Mouse (Mus musculus): ENCODE results near the gene C5ar2. TPM values are rescaled to one million over a fixed set of nuclear protein-coding genes. Genes with fewer than 3 reads are reported as not detected.
A peak's percentile ranks its signal among the peaks of the same experiment; 100 is the strongest.
"Not testable (repeated sequence)": the region's sequence is repeated elsewhere in the genome, so short reads cannot be mapped to it uniquely, and the experiment has no call there.

The C5ar2 gene
- polyA plus RNA-seq, 2 experiments from 2014 or later: 0.15 TPM; not detected in 1

- ATAC-seq: not testable (repeated sequence)
Observed at GRCm38 (mm10) chr7:16255963-16256362, 12.0 kb upstream of the C5ar2 start.

DNA sequence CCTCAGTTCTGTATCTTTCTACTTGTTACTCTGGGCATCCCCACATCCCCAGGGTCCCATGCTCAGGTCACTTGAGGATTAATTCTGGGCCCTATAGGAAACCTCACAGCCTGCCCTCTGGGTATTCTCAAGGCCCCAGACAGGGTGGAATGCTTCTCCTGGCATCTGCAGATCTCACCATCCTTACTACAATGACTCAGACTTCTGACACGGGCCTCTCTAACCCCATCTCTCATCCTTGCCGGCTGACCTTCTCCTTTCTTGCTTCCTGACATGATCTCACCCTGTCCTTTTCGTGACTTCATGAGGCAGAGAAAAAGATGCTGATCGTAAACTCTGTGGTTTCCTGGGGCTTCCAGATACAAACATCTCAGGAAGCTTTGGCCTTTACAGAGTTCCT, 10.2 kb upstream of the C5ar2 start:
- no peak for ATAC-seq

- no peak for ATAC-seq
Observed at GRCm38 (mm10) chr7:16250687-16251086, 6.7 kb upstream of the C5ar2 start.

GRCm38 (mm10) chr7:16245958-16246357, 2.0 kb upstream of the C5ar2 start:
- no peak for ATAC-seq

- ATAC-seq: no peak
Observed at GRCm38 (mm10) chr7:16242198-16242597, 1.8 kb downstream of the C5ar2 start.

DNA sequence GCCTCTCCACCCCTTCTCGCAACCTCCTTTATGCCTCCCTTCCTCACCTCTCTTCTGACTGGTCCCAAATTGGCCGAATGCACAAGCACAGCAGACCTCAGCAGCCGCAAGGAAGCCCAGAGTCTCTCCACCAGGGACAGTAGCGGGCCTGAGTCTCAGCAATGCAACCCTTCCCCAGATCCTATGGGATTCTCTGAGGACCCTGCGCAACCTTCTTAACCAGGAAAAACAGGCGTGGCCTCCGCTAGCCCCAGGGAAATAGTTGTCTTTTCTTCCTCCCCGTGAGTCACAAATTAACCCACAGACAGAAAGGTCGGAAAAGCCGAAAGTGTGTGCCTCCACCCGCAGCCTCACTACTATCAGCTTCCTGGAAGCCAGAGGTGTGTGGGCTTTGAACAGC, 2.2 kb downstream of the C5ar2 start:
- ATAC-seq: no peak

GRCm38 (mm10) chr7:16240978-16241303, 3.0 kb downstream of the C5ar2 start:
- no peak for ATAC-seq

DNA sequence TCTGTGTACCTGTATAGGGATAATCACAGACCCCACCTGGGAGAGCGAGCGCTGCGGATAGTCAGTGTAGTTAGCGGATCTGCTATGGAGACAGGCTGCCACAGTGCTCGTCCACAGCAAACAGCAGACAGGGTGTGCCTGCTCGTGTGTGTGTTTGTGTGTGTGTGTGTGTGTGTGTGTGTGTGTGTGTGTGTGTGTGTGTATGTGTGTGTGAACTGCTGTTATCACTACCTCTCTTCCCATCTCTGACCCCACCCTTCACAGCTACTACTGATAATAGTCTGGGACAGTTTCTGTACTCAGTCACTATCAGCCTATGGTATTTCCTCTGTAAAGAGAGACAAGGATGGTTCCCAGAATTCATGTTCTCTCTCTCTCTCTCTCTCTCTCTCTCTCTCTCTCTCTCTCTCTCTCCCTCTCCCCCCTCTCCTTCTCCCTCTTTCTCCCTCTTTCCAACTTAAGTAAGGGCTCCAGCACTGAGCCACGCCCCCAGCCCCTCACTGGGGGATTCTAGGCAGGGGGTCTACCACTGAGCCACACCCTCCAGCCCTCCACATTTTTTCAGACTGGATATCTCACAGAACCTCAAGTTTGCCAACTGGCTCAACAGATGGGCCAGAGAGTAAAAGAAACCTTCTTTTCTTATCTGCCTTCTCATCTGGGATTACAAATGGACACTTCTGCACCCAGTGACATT, 3.5 kb downstream of the C5ar2 start:
- ATAC-seq: no peak

- no peak for ATAC-seq
Observed at GRCm38 (mm10) chr7:16239554-16239997, 4.4 kb downstream of the C5ar2 start.

- no peak for ATAC-seq
Observed at GRCm38 (mm10) chr7:16229869-16230268, 14.1 kb downstream of the C5ar2 start.

- peak; percentile 91 for ATAC-seq
Observed at GRCm38 (mm10) chr7:16221582-16222272, 22.2 kb downstream of the C5ar2 start, which contains the start of gene Dhx34. Gene Dhx34, minus strand, starts transcription at chr7:16222037.

DNA sequence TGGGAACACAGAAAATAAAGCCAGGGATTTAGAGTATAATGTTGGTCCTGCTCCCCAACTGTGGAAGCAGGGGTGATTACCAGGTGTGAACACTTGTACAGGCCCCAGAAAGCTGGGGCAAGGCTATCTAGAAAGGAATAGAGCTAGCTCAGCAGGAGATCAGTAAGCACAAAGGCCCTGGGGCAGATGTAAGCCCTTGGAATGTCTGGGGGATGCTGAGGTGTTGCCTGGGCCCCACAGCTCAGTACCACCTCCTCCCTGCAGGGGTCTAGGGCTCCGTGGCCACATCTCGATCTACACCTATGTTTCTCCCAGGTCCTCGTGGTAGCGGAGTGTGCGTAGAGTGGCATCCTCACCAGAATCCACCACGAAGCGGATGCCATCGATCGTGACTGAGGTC, 30.0 kb downstream of the C5ar2 start:
- ATAC-seq: no peak

DNA sequence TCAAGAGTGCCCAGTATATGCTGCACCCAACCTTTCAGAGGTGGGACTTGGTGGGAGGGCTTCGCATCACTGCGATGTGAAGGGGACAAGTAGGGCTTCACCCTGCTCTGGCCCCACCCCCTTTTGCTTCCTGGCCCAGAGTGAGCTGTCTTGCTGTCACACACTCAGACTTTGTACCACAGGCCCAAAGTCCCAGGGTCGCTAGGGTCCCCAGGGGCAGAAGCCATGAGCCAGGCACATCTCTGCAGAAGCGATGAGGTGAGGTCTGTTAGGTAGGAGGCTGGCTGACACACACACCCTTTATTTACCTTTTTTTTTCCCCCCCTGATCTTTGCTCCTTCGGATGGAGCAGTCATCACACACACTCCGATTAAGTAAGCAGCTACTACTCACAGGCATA, 30.8 kb downstream of the C5ar2 start:
- no peak for ATAC-seq

DNA sequence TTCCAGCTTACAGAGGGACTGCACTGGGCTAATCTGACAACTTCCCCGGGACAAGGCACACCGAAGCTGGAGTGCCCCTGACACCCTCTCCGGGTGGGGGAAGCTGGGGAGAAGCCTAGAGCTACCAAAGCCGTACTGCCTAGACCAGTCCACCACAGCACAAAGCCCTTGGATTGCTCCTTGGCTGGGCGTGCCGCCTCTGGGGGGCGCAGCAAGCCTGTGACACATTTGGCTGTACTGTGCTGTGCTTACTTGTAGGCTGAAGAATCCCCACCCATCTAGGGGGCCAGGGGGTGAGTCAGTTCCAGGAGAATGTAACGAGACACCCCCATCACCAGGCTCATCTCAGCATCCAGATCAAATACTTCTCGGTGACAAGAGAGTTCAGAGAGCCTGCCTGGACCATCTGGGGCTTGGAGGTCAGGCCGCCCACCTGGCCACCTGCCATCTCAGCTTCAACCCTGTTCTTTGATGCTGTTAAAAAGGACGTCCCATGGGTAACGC, 33.0 kb downstream of the C5ar2 start:
- ATAC-seq: no peak

DNA sequence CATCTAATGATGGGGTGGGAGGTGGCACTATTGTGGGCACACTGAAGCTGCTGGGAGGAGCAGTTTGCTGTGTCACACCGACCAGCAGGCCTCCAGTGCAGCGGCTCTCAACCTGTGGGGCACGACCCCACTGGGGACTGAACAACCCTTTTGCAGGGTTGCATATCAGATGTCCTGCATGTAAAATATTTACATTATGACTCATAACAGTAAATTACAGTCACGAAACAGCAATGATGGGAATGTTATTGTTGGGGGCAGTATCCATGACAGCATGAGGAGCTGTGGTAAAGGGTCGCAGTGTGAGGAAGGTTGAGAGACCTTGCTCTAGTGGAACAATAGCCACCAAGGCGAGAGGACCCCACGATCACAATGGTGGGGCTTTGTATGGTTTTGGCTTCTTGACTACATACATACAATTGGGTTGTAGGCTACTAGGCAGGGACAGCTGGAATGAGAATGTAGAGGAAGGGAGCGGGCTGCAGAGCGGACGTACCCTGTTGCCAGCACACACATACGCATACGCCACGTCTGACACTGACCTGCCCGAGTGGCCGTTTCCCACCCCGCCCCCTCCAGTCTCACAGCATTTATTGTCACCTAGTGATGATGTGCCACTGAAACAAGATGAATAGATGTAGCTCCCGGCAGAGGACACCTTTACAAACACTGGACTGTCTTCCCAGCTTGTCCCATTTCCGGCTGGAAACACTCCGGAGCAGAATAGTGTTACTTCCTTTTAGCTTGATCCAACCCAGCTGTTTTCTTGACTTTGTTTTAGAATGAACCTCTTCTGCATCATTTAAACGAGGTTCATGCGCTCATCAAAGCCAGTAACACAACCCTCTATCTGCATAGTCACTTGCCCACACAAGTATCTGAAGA, 34.9 kb downstream of the C5ar2 start:
- ATAC-seq: no peak

GRCm38 (mm10) chr7:16207496-16207895, 36.5 kb downstream of the C5ar2 start:
- peak; percentile 85 for ATAC-seq

DNA sequence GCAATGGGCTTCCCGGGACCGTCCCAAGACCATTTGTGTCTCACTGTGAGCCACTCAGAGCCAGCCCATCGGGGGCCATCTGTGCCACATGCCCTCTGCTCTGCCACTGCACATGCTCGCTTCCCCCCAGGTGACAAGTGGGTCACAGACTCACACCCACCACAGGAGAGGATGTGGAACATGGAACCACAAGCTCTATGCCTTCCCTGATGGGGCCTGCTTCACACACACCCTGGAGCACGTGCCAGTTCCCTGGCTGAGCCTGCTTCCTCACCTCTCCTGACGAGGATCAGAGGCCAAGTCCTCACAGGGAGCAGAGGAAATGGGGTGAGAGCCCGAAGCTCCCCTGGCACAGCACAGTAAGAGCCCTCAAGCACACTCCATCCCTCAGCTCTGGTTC, 36.9 kb downstream of the C5ar2 start:
- peak; percentile 59 for ATAC-seq

GRCm38 (mm10) chr7:16204791-16205190, 39.2 kb downstream of the C5ar2 start:
- peak; percentile 30 for ATAC-seq

GRCm38 (mm10) chr7:16203505-16203903, 40.5 kb downstream of the C5ar2 start:
- ATAC-seq: no peak

DNA sequence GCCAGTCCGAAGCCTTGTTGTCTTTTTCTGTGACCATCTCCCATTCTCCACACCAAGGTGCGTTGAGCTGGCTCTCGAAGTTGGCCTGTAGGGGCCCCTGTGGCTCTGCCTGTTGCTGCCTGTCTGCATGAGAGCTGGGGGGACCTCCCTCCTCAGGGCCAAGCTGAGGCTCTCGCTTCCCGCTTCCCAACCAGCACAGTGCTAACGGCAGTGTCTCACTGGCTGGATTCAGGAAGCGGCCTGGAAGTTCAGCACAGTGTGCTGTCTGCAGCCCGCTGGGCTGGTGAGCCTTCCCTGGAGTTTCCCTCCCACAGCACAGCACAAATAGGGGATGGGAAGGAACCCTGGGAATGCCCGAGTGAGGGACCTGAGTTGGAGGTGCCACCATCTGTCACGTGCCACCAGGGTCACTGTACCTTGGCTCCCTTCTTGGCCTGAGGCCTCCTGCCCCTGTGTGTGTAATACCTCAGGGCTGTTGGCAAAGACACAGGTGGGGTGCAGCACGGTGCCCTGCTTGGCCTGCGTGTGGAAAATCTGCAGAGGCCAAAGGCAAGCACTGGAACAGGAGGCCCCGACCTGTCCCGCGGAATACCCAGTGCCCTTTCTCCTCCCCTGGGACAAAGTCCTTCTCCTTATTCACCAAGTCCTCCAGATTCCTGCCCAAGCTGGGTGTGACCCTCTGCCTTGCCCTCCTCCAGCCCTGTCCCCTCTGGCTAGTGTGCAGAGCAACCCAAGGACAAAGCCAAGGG, 41.0 kb downstream of the C5ar2 start:
- no peak for ATAC-seq

DNA sequence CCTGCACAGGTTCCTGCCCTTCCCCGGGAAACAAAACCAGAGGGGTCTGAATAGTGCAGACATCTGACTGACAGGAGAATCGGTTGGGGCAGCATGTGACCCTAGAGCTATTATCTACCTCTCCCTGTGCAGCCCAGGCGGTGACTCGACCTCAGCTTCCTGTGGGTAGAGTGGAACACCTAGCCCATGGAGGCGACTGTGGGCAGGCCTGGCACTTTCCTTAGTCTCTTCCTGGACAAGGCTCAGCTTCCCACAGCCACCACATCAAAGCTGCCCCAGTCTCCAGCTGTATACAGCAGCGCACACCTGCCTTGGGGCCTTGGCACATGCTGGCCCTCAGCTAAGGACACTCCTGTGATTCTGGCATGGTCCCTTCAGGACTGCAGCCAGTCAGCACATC, 42.8 kb downstream of the C5ar2 start:
- ATAC-seq: peak; percentile 53

GRCm38 (mm10) chr7:16198540-16198939, 45.4 kb downstream of the C5ar2 start:
- ATAC-seq: no peak

Measured in CD4-positive, CD25-positive, alpha-beta regulatory T cell, adult 4 months (primary cell).